Mouse (Mus musculus) bone marrow, adult 2 months (tissue): ENCODE data around the gene Abr.

Source experiments
- CTCF ChIP-seq: fragments of 200-500 bp; IDR thresholded peaks from 2 replicates; pipeline ENCODE4 v1.5.1; 2011; ENCODE audit warnings: low read length, control low read depth; ENCODE audit not compliant: control insufficient read depth, insufficient read depth
- POLR2A ChIP-seq: fragments of 200-500 bp; IDR thresholded peaks from 2 replicates; pipeline ENCODE4 v1.6.1; 2011; ENCODE audit warnings: low read depth, mild to moderate bottlenecking, control low read depth, low read length, borderline replicate concordance; ENCODE audit not compliant: control insufficient read depth

GRCm38 (mm10) chr11:76570201-76570731 is 51.8 kb downstream of the Abr start:
- TF ChIP-seq CTCF (no peak), POLR2A (no peak)
